Mouse (Mus musculus): ENCODE results near the gene Elovl7.

Gene Elovl7

GRCm38 (mm10) chr13:108303841-108304240, 89.6 kb downstream of the Elovl7 start:
- no peak for DNase-seq

GRCm38 (mm10) chr13:108304680-108305079, 90.5 kb downstream of the Elovl7 start:
- no peak for DNase-seq

GRCm38 (mm10) chr13:108315702-108316486, 101.7 kb downstream of the Elovl7 start, which contains the start of gene Depdc1b:
Gene Depdc1b (plus strand): TSS chr13:108316332.
- DNase-seq: peak; percentile 96 to 97

- DNase-seq: no peak
Measured at GRCm38 (mm10) chr13:108316487-108316903, 102.3 kb downstream of the Elovl7 start.

- no peak for DNase-seq
Measured at GRCm38 (mm10) chr13:108317414-108317813, 103.2 kb downstream of the Elovl7 start.

- DNase-seq: peak in 1 of 2 experiments; percentile 37
Measured at GRCm38 (mm10) chr13:108319028-108319427, 104.8 kb downstream of the Elovl7 start.

- no peak for DNase-seq
Measured at GRCm38 (mm10) chr13:108320216-108320615, 106.0 kb downstream of the Elovl7 start.

GRCm38 (mm10) chr13:108322466-108322865, 108.3 kb downstream of the Elovl7 start:
- no peak for DNase-seq

- DNase-seq: no peak
Measured at GRCm38 (mm10) chr13:108323317-108323716, 109.1 kb downstream of the Elovl7 start.

GRCm38 (mm10) chr13:108323866-108324829, 109.9 kb downstream of the Elovl7 start:
- peak; percentile 64 to 71 for DNase-seq

- DNase-seq: peak; percentile 68 to 77
Measured at GRCm38 (mm10) chr13:108325871-108326270, 111.7 kb downstream of the Elovl7 start.

GRCm38 (mm10) chr13:108326351-108326750, 112.1 kb downstream of the Elovl7 start:
- peak; percentile 90 to 92 for DNase-seq

- DNase-seq: no peak
Measured at GRCm38 (mm10) chr13:108327047-108327446, 112.8 kb downstream of the Elovl7 start.

- DNase-seq: no peak
Measured at GRCm38 (mm10) chr13:108328406-108329180, 114.4 kb downstream of the Elovl7 start.

GRCm38 (mm10) chr13:108329693-108330092, 115.5 kb downstream of the Elovl7 start:
- no peak for DNase-seq

All from kidney, adult 8-10 months (tissue).